ENCODE assay signal across 16 mouse cellular contexts in the genomic region with DNA sequence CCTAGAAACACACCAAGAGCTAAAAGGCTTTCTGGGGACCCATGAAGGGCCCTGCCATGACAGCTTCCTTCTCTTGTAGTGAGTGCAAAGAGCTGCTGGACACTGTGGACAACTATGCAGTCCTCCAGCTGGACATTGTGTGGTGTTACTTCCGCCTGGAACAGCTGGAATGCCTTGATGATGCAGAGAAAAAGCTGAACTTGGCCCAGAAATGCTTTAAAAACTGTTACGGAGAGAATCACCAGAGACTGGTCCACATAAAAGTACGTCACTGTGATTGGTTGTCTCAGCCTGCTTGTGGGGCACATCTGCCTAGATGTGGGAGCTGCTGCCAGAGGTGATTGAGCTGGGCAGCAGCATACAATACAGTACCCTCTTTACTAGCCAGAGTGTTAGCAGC. TPM values are rescaled to one million over a fixed set of nuclear protein-coding genes. Genes with fewer than 3 reads are reported as not detected.
DNase-seq lines count a peak whose midpoint lies in the region; ATAC-seq lines count a peak whose summit lies in the region.
"Had no signal": no experiment of that assay in that cellular context is flagged by ENCODE, and none has a peak within 500 bp of the region (broad histone marks: within the 10 kb centered on the region; RNA-seq: fewer than 3 reads in every experiment).

No protein-coding gene starts in this region.

- peak; percentile 28 for DNase-seq in heart, postnatal 4 days
- no peak for DNase-seq in heart, postnatal 36 days
- peak; percentile 61 for DNase-seq in kidney, postnatal 14 days
- no peak for DNase-seq in kidney, adult 18-20 months
- peak; percentile 77 for DNase-seq in lung, postnatal 10 days
- no peak for DNase-seq in gastrocnemius, postnatal 14 days
- DNase-seq: cerebellum, postnatal 14 days; thymus, adult 18-20 months had no signal

- H3K9ac ChIP-seq in hindbrain, embryonic 13.5 days: no peak overlapping the region
- H3K9ac ChIP-seq: forebrain, embryonic 15.5 days; limb, embryonic 12.5 days; liver, embryonic 15.5 days had no signal

- H3K4me1 ChIP-seq in hindbrain, embryonic 13.5 days (replicated peaks): no peaks in the 10 kb centered on the region
- H3K4me1 ChIP-seq: forebrain, embryonic 15.5 days; limb, embryonic 12.5 days; liver, embryonic 15.5 days had no signal

- peak overlapping the region; percentile 26; the same call in 1 of the 2 replicates for H3K27ac ChIP-seq in hindbrain, embryonic 13.5 days
- H3K27ac ChIP-seq: forebrain, embryonic 15.5 days; limb, embryonic 12.5 days; liver, embryonic 15.5 days had no signal

- no peak overlapping the region for H3K4me2 ChIP-seq in hindbrain, embryonic 13.5 days
- H3K4me2 ChIP-seq: forebrain, embryonic 15.5 days; limb, embryonic 12.5 days; liver, embryonic 15.5 days had no signal

- H3K36me3 ChIP-seq in hindbrain, embryonic 13.5 days: peaks cover 96% of the 10 kb centered on the region

- no peaks in the 10 kb centered on the region for H3K27me3 ChIP-seq in hindbrain, embryonic 13.5 days
- H3K27me3 ChIP-seq: forebrain, embryonic 15.5 days; limb, embryonic 12.5 days; liver, embryonic 15.5 days had no signal

- no peak overlapping the region for H3K4me3 ChIP-seq in hindbrain, embryonic 13.5 days
- H3K4me3 ChIP-seq: forebrain, embryonic 15.5 days; limb, embryonic 12.5 days; liver, embryonic 15.5 days had no signal

- no peak for ATAC-seq in hindbrain, embryonic 13.5 days (ENCODE audit: low FRiP score)
- ATAC-seq: forebrain, embryonic 15.5 days had no signal

- intact Hi-C loops in heart, postnatal 36 days (cut with DNase I): loop anchor here (5.0 kb wide), 1 partner anchor 36 kb away; no protein-coding TSS in a partner anchor
- intact Hi-C loops in gastrocnemius, postnatal 14 days (cut with DNase I; ENCODE audit: low total_unique reads): no loop called here

- 91% methylated on average over 3 of the region's 3 CpGs for WGBS in hindbrain, embryonic 13.5 days

- H3K9me3 ChIP-seq in hindbrain, embryonic 13.5 days: no peaks in the 10 kb centered on the region
- H3K9me3 ChIP-seq: forebrain, embryonic 15.5 days; limb, embryonic 12.5 days; liver, embryonic 15.5 days had no signal

RNA-seq across cellular contexts. Expression of gene Nub1, which starts 15.9 kb away (rescaled TPM):
- 10 to 100 TPM; 24.5 to 24.6 TPM for total RNA-seq in heart, postnatal 4 days (2021)
- 10 to 100 TPM; 38.0 to 39.3 TPM for total RNA-seq in heart, postnatal 36 days (2021)
- polyA plus RNA-seq in hindbrain, embryonic 13.5 days (2015; fragmentation: Nextera tagmentation; extraction: Ambion mirVana): 45.5 and 45.6 TPM in 2 replicates
- total RNA-seq in gastrocnemius, postnatal 14 days (2021): 10 to 100 TPM; 21.7 to 23.6 TPM

RNA-seq across cellular contexts. Expression of gene Wdr86, which starts 29.3 kb away (rescaled TPM):
- total RNA-seq in heart, postnatal 4 days (2021): 1 to 10 TPM; 2.8 to 3.5 TPM
- total RNA-seq in heart, postnatal 36 days (2021): under 1 TPM; 0.49 to 0.53 TPM
- 7.0 and 8.0 TPM in 2 replicates for polyA plus RNA-seq in hindbrain, embryonic 13.5 days (2015; fragmentation: Nextera tagmentation; extraction: Ambion mirVana)
- under 1 TPM; 0.07 to 0.35 TPM for total RNA-seq in gastrocnemius, postnatal 14 days (2021)
- total RNA-seq: megakaryocyte-erythroid progenitor cell, adult 5-6 weeks had no signal
- polyA plus RNA-seq: C2C12 had no signal

RNA-seq across cellular contexts. Expression of gene Crygn, which starts 56.5 kb away (rescaled TPM):
- not detected for total RNA-seq in heart, postnatal 4 days (2021)
- not detected for total RNA-seq in heart, postnatal 36 days (2021)
- polyA plus RNA-seq in hindbrain, embryonic 13.5 days (2015; fragmentation: Nextera tagmentation; extraction: Ambion mirVana): 1.0 and 2.1 TPM in 2 replicates
- total RNA-seq in gastrocnemius, postnatal 14 days (2021): 1 to 10 TPM in 1 of 2 experiments, not detected in 1; 1.7 TPM
- total RNA-seq: granulocyte monocyte progenitor cell, adult 5-6 weeks; megakaryocyte-erythroid progenitor cell, adult 5-6 weeks had no signal
- polyA plus RNA-seq: C2C12; limb, embryonic 12.5 days; liver, embryonic 15.5 days; neural tube, embryonic 11.5 days had no signal

Comparison
In these comparisons a context has a peak if more than half of its experiments do, and no peak if none do; other contexts are left out.
1. DNase-seq: peak in heart, postnatal 4 days (single experiment), kidney, postnatal 14 days (single experiment) and lung, postnatal 10 days (single experiment); none in heart, postnatal 36 days (0 of 2), kidney, adult 18-20 months (single experiment) and gastrocnemius, postnatal 14 days (single experiment).